Mouse (Mus musculus) heart, adult 11 months (tissue): ENCODE measurements around the gene Dbil5.
"Not testable (repeated sequence)": the region's sequence is repeated elsewhere in the genome, so short reads cannot be mapped to it uniquely, and the experiment has no call there.

Experiments
- DNase-seq: peaks from one replicate; pipeline ENCODE4 v3.0.0; 2022

The Dbil5 gene

GRCm38 (mm10) chr11:76217390-76217800 lies at the start of gene Dbil5, which contains the start of gene Gemin4:
Gene Dbil5, plus strand, starts transcription at chr11:76217608.
Gene Gemin4, minus strand, starts transcription at chr11:76217664.
- DNase-seq, result peak; percentile 100

GRCm38 (mm10) chr11:76168976-76169375 lies 48.4 kb upstream of the Dbil5 start:
- DNase-seq, result no peak

GRCm38 (mm10) chr11:76170207-76170606 lies 47.2 kb upstream of the Dbil5 start:
- no peak for DNase-seq

- peak; percentile 91 for DNase-seq
Measured at GRCm38 (mm10) chr11:76178726-76179494, 38.5 kb upstream of the Dbil5 start.

GRCm38 (mm10) chr11:76179495-76180145 lies 37.8 kb upstream of the Dbil5 start, which contains the start of the genes Vps53 and Fam57a:
Gene Vps53, minus strand, starts transcription at chr11:76179647.
Gene Fam57a, plus strand, starts transcription at chr11:76179671.
- DNase-seq, result peak; percentile 99

- peak; percentile 87 for DNase-seq
Measured at GRCm38 (mm10) chr11:76180146-76180540, 37.3 kb upstream of the Dbil5 start.

GRCm38 (mm10) chr11:76183745-76184144 lies 33.7 kb upstream of the Dbil5 start:
- no peak for DNase-seq

GRCm38 (mm10) chr11:76186908-76187307 lies 30.5 kb upstream of the Dbil5 start:
- DNase-seq, result no peak

- peak; percentile 76 for DNase-seq
Measured at GRCm38 (mm10) chr11:76196275-76196976, 21.0 kb upstream of the Dbil5 start.

- DNase-seq, result no peak
Measured at GRCm38 (mm10) chr11:76196977-76197469, 20.4 kb upstream of the Dbil5 start.

GRCm38 (mm10) chr11:76201761-76202674 lies 15.4 kb upstream of the Dbil5 start:
- peak; percentile 100 for DNase-seq

- no peak for DNase-seq
Measured at GRCm38 (mm10) chr11:76206793-76207192, 10.6 kb upstream of the Dbil5 start.

- DNase-seq, result no peak
Measured at GRCm38 (mm10) chr11:76210228-76210985, 7.0 kb upstream of the Dbil5 start.

GRCm38 (mm10) chr11:76211595-76211994 lies 5.8 kb upstream of the Dbil5 start:
- not testable (repeated sequence) for DNase-seq

GRCm38 (mm10) chr11:76213841-76214240 lies 3.6 kb upstream of the Dbil5 start:
- no peak for DNase-seq

- no peak for DNase-seq
Measured at GRCm38 (mm10) chr11:76215011-76215410, 2.4 kb upstream of the Dbil5 start.

- DNase-seq, result no peak
Measured at GRCm38 (mm10) chr11:76216049-76216540, 1.3 kb upstream of the Dbil5 start.

GRCm38 (mm10) chr11:76216681-76217389 lies 573 bp upstream of the Dbil5 start:
- DNase-seq, result peak; percentile 96

GRCm38 (mm10) chr11:76224631-76225030 lies 7.2 kb downstream of the Dbil5 start:
- no peak for DNase-seq

GRCm38 (mm10) chr11:76225051-76225450 lies 7.6 kb downstream of the Dbil5 start:
- DNase-seq, result no peak
